ENCODE assay signal across 8 mouse cellular contexts in the genomic region with DNA sequence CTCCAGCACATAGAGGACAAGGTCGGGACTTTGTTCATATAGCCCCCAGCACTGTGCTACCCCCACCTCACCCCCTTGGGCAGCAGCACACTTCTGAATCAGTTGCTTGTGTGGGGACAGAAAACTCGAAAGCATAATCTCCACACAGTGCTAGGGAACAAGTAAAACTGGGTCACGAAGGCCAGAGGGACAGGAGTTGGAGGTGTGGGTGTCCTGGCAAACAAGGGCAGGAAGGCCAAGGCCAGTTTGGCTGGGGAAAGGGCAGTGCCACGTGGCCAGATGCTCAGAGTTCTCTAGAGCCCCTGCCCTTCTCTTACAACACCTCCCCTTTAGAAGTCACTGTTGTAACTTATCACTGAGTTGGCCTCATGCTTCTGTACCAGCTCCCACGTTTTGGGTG. TPM values are rescaled to one million over a fixed set of nuclear protein-coding genes. Genes with fewer than 3 reads are reported as not detected.
A peak's percentile ranks its signal among the peaks of the same experiment; 100 is the strongest.
DNase-seq lines count a peak whose midpoint lies in the region; ATAC-seq and TF ChIP-seq lines count a peak whose summit lies in the region.

No protein-coding gene starts in this region.

- H3K4me2 ChIP-seq in lung, postnatal 0 days (replicated peaks; ENCODE audit: low read depth, low read length): no peak overlapping the region
- H3K4me2 ChIP-seq in embryonic facial prominence, embryonic 15.5 days (replicated peaks): no peak overlapping the region

- no peaks in the 10 kb centered on the region for H3K9me3 ChIP-seq in lung, postnatal 0 days (ENCODE audit: low read length)
- H3K9me3 ChIP-seq in embryonic facial prominence, embryonic 15.5 days (replicated peaks): no peaks in the 10 kb centered on the region

- no peak overlapping the region for H3K9ac ChIP-seq in lung, postnatal 0 days (replicated peaks; ENCODE audit: low read depth)
- no peak overlapping the region for H3K9ac ChIP-seq in embryonic facial prominence, embryonic 15.5 days

- H3K4me1 ChIP-seq in lung, postnatal 0 days (ENCODE audit: insufficient read depth, low read depth, low read length): peaks cover 18% of the 10 kb centered on the region; the same call in 1 of the 2 replicates
- H3K4me1 ChIP-seq in embryonic facial prominence, embryonic 15.5 days: peaks cover 56% of the 10 kb centered on the region

- no peaks in the 10 kb centered on the region for H3K36me3 ChIP-seq in lung, postnatal 0 days (ENCODE audit: insufficient read depth, low read length)
- H3K36me3 ChIP-seq in embryonic facial prominence, embryonic 15.5 days: no peaks in the 10 kb centered on the region

- no peak for TF ChIP-seq CTCF in lung, postnatal 0 days (IDR thresholded peaks at IDR 0.05)

- H3K27me3 ChIP-seq in lung, postnatal 0 days (replicated peaks; ENCODE audit: insufficient read depth, low read length): no peaks in the 10 kb centered on the region
- H3K27me3 ChIP-seq in embryonic facial prominence, embryonic 15.5 days: no peaks in the 10 kb centered on the region

- no peak for TF ChIP-seq EP300 in lung, postnatal 0 days (IDR thresholded peaks at IDR 0.05)

- no peak for ATAC-seq in lung, postnatal 0 days
- no peak for ATAC-seq in embryonic facial prominence, embryonic 15.5 days (ENCODE audit: insufficient number of reproducible peaks, low FRiP score, low TSS enrichment, low read depth)

- H3K27ac ChIP-seq in lung, postnatal 0 days (ENCODE audit: low read length): no peak overlapping the region
- H3K27ac ChIP-seq in embryonic facial prominence, embryonic 15.5 days (replicated peaks): peak overlapping the region; percentile 39; the same call in 1 of the 2 replicates

- peak; percentile 17 for DNase-seq in cerebellum, adult 8-10 months
- DNase-seq in cerebellum, postnatal 10 days: no peak
- peak; percentile 2 for DNase-seq in lung, postnatal 10 days
- DNase-seq in lung, postnatal 0 days (ENCODE audit: low spot score): no peak
- peak; percentile 32 for DNase-seq in liver
- no peak for DNase-seq in left cerebral cortex, postnatal 25 days (ENCODE audit: low spot score in 2 of 2)
- no peak for DNase-seq in retina, postnatal 1 day

- 46% methylated on average over 4 of the region's 5 CpGs for WGBS in lung, postnatal 0 days
- 45% methylated on average over 5 of the region's 5 CpGs for WGBS in embryonic facial prominence, embryonic 15.5 days

- H3K4me3 ChIP-seq in lung, postnatal 0 days (ENCODE audit: low read depth, low read length): no peak overlapping the region
- no peak overlapping the region for H3K4me3 ChIP-seq in embryonic facial prominence, embryonic 15.5 days (replicated peaks)

- intact Hi-C loops in left cerebral cortex, postnatal 25 days (cut with DNase I): no loop called here

RNA-seq across cellular contexts. Expression of gene Atf5, which starts 3.4 kb away (rescaled TPM):
- polyA plus RNA-seq in lung, postnatal 0 days (2015; fragmentation: Nextera tagmentation; extraction: Ambion mirVana): 6.0 and 6.1 TPM in 2 replicates
- 12.4 and 14.7 TPM in 2 replicates for polyA plus RNA-seq in embryonic facial prominence, embryonic 15.5 days (2015; fragmentation: Nextera tagmentation; extraction: Ambion mirVana)
- 10 to 100 TPM; 23.3 to 25.5 TPM for total RNA-seq in left cerebral cortex, postnatal 25 days (2021)

RNA-seq across cellular contexts. Expression of gene Il4i1, which starts 3.7 kb away (rescaled TPM):
- polyA plus RNA-seq in lung, postnatal 0 days (2015; fragmentation: Nextera tagmentation; extraction: Ambion mirVana): 1.9 and 2.3 TPM in 2 replicates
- polyA plus RNA-seq in embryonic facial prominence, embryonic 15.5 days (2015; fragmentation: Nextera tagmentation; extraction: Ambion mirVana): 0.88 and 1.6 TPM in 2 replicates
- total RNA-seq in left cerebral cortex, postnatal 25 days (2021): 1 to 10 TPM; 1.9 to 2.4 TPM

RNA-seq across cellular contexts. Expression of gene Nup62, which starts 4.0 kb away (rescaled TPM):
- polyA plus RNA-seq in lung, postnatal 0 days (2015; fragmentation: Nextera tagmentation; extraction: Ambion mirVana): 22.7 and 23.8 TPM in 2 replicates
- polyA plus RNA-seq in embryonic facial prominence, embryonic 15.5 days (2015; fragmentation: Nextera tagmentation; extraction: Ambion mirVana): 83.9 and 84.0 TPM in 2 replicates
- 10 to 100 TPM; 27.3 to 30.4 TPM for total RNA-seq in left cerebral cortex, postnatal 25 days (2021)

RNA-seq across cellular contexts. Expression of gene Akt1s1, which starts 28.9 kb away (rescaled TPM):
- polyA plus RNA-seq in lung, postnatal 0 days (2015; fragmentation: Nextera tagmentation; extraction: Ambion mirVana): 84.0 and 89.4 TPM in 2 replicates
- polyA plus RNA-seq in embryonic facial prominence, embryonic 15.5 days (2015; fragmentation: Nextera tagmentation; extraction: Ambion mirVana): 124 and 127 TPM in 2 replicates
- 10 to 100 TPM; 78.5 to 79.1 TPM for total RNA-seq in left cerebral cortex, postnatal 25 days (2021)

RNA-seq across cellular contexts. Expression of gene Tbc1d17, which starts 29.0 kb away (rescaled TPM):
- polyA plus RNA-seq in lung, postnatal 0 days (2015; fragmentation: Nextera tagmentation; extraction: Ambion mirVana): 73.2 and 84.0 TPM in 2 replicates
- 86.6 and 89.3 TPM in 2 replicates for polyA plus RNA-seq in embryonic facial prominence, embryonic 15.5 days (2015; fragmentation: Nextera tagmentation; extraction: Ambion mirVana)
- 10 to 100 TPM; 61.6 to 72.9 TPM for total RNA-seq in left cerebral cortex, postnatal 25 days (2021)

Comparison
In these comparisons a context has a peak if more than half of its experiments do, and no peak if none do; other contexts are left out.
1. DNase-seq: peak in cerebellum, adult 8-10 months (single experiment), lung, postnatal 10 days (single experiment) and liver (single experiment); none in cerebellum, postnatal 10 days (0 of 2), lung, postnatal 0 days (single experiment), left cerebral cortex, postnatal 25 days (0 of 2) and retina, postnatal 1 day (single experiment).